Mouse (Mus musculus) testis, postnatal 10 days (tissue): ENCODE measurements around the gene Crtac1.
A peak's percentile ranks its signal among the peaks of the same experiment; 100 is the strongest.

Experiments
- DNase-seq: peaks from one replicate; pipeline ENCODE4 v3.0.0; 2021; ENCODE audit warnings: low spot score

Crtac1 gene

GRCm38 (mm10) chr19:42431485-42432190, at the start of gene Crtac1:
TSS of gene Crtac1 (minus strand) at chr19:42431783.
- peak; percentile 61 for DNase-seq

GRCm38 (mm10) chr19:42478303-42478702, 46.7 kb upstream of the Crtac1 start:
- DNase-seq = no peak

- no peak for DNase-seq
These were observed 46.2 kb upstream of the Crtac1 start for GRCm38 (mm10) chr19:42477769-42478168.

DNA sequence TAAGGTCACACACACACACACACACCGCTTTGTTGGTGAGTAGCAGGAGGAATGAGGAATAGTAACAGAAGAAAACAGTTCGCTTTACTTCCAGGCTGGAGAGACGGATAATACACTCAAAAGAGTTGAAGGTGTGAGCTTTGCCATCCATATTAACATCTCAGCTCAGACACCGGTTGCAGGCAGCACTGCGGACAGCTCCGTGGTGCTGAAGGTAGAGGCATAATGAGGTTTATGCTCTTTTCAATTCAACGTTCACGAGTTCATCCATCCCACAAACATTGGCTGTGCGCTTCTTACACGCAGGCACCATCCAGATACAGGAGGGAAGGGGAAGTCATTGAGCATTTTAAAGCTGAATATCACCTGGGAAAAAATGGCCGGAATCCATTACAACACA, 41.2 kb upstream of the Crtac1 start:
- DNase-seq = peak; percentile 47

DNA sequence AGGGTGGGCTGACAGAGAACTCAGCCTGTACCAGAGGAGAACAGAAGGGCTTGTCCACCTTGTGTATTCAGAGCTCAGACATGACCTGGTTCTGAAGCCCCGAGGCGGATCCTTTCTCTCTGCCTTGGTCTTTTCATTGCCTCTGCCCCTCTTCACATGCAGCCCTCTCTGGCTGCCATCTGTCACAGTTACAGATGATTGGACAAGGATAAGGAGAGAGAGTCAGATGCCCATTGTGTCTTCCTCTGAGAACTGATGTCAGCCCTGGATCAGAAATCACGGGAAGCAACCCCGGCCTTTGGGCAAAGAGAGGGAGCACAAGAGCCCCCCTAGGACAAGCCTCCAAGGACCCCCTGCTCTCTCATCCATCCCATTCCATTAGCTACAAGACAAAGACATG, 40.0 kb upstream of the Crtac1 start:
- DNase-seq = no peak

- DNase-seq = no peak
These were observed 30.3 kb upstream of the Crtac1 start for GRCm38 (mm10) chr19:42461851-42462250.

DNA sequence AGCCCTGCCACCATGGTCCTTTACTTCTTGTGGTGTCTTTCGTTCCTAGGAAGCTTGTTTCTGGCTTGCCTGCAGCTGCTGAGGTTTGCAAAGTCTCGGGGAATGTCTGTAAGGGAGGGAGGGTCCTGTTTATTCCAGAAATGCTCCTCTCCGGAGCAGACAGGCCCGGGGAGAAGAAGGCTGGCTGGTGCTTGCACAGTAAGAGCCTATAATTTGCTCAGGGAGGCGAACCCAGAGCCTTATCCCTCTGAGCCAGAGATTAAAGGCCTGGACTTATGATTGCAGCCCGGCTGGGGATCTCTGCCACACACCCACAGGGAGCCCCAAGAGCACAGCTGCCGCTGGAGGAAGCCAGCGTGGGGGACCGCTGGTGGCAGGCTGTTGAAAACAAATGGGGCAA, 29.8 kb upstream of the Crtac1 start:
- DNase-seq = no peak

DNA sequence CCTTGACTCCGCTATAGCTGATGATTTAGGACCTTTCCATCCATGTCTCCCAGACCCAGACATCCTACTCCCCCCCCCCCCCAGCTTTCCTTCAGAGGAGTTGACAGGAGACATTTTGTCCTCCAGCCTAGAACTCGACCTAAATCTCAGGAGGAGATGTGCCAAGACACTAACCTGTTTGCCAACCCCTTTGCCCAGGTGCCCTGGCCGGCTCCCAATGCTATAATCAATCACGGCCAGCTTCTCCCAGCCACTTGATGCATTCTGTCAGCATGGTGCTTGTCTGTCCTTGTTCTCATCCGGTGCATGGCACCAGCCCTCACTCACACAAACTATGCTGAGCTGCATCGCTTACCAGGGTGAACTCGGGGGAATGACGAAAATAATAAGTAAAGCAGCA, 27.9 kb upstream of the Crtac1 start:
- no peak for DNase-seq

DNA sequence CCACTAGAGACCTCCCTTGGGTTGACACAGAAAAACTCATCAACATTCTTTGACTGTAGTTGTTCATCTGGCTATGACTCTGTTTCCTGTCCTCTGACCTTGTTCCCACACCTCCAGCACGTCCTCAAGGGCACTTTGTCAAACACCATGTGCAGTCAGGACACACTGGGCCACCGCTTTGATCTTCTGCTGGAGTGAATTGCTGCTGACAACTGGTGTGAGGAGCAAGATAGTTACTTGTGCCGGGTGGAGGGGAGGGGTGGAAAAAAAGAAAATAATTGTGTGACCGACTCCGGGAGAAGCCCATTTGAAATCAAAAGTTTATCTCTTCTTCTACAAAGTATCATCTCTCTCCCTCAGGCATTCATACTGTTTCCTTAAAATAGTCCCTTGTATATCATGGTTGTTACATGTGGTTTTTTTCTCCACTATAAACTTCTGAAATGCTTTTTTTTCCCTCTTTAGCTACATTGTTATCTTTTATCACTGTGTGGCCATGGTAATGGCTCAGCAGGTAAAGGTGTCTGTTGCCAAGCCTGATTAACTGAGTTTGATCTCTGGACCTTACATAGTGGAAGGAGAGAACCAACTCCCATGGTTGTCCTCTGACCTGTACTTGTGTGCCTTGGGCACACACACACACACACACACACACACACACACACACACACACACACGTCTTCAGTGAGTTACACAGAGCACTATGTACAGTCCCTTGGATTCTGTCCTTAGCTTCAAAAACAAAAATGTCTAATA, 23.1 kb upstream of the Crtac1 start:
- no peak for DNase-seq

DNA sequence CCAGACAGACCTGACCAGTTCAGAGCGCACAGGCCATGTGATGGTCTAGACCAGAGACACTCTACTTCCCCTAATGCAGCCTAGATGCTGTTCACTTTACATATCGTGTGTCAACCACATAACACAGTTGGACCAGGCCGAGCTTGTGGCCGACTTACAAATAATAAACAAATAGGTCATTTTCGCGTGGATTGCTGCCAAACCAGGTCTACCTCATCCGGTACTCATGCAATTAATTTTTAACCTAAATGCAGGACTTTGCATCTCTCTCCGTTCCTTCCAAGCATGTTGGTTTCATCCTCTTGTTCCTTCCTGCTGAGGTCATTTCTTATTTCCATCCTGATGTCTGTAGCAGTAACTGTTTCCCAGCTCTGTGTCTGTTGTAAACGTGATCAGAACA, 22.4 kb upstream of the Crtac1 start:
- peak; percentile 38 for DNase-seq

DNA sequence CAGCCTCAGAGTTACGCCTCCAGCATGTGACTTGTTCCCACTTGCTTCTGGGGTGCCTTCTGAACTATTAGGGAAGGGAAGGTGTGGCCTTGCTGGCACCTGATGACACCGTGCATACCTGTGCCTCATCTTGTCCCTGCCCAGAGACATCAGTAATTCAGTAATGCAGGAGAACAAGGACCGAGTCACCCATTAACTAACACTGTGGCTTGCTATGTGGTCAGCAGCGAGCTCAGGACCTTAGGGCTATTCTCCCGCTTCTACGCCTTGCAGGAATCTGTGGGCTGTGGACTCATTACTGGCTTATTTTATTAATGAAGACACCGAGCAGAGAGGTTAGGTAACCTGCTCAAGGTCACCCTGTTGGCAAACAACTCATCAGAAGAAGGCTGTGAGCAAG, 21.0 kb upstream of the Crtac1 start:
- DNase-seq = no peak

GRCm38 (mm10) chr19:42448539-42448938, 17.0 kb upstream of the Crtac1 start:
- no peak for DNase-seq

GRCm38 (mm10) chr19:42443887-42444409, 12.4 kb upstream of the Crtac1 start:
- DNase-seq = no peak

DNA sequence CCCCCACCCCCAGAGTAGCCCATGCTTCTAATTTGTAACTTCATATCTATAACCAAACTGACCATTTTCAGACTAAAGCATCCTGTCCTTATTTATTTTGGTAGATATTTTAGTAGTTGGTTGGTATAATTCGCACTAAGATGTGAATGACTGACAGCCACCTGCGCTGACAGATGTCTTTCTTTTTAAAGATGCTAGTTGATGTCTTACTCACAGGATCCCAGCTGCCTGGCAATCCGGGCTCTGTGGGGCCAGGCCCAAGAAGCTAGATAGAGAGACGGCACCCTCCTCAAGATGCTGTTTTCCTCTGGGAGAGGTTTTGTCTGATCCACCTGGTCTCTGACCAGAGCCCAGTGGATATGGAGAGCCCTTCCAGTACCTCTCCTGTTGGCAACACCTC, 11.7 kb upstream of the Crtac1 start:
- no peak for DNase-seq

DNA sequence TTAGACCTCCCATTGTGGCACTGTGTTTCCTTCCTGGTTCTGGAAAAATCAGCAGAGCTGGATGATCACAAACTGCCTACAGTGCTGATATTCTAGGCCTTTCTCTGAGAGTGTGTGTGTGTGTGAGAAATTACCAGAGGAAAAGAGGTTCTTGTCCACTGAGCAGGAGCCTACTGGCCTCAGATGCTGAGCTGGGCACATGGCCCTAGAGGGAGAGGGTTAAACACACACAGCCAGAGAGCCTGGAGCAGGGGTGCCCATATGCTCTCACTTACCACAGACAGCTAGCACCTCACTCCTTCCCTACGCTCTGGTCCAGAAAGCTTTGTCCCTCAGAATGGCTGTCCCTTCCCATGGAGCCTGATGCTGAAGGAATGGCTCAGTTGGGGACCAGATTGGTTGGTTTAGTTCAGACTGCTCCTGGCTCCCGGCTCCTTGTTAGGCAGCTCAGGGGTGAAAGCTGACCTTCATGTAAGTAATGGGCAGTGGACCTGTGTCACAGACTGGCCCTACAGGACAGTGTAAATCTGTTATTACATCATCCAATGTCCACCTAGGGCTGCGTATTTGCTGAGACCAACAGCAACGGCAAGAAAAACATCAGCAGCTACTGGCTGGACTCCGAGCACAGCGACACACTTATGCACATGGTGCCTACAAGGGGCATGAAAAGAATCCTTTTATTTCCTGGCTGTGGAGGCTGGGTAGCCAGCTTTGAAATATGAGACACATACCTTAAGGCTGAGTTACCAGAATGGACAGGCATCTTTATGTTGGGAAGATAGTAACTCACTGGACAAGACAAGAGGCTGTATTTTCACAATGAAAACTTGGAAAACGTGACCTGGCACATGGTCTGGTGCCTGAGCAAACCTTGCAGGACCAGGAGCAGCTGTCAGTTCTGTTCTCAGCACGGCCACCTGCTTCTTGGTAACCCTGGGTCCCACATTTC, 10.9 kb upstream of the Crtac1 start:
- DNase-seq = no peak

DNA sequence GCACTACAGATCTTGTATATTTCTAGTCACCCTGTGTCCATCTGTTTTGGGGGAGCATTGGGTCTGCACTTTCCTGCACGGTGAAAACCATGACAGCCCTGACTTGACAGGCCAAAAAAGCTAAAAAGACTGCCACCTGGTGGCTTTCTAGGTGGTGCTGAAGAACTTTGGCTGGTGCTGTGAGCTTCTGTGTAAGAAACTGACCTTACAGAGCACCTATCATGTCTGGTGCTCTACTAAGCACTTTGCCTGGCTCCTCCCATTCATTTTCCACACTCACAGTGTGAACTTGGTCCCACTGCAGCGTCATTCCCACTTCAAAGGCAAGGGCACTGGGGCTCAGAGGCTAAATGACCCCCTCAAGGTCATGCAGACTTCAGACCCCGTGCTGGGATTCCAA, 8.5 kb upstream of the Crtac1 start:
- no peak for DNase-seq

DNA sequence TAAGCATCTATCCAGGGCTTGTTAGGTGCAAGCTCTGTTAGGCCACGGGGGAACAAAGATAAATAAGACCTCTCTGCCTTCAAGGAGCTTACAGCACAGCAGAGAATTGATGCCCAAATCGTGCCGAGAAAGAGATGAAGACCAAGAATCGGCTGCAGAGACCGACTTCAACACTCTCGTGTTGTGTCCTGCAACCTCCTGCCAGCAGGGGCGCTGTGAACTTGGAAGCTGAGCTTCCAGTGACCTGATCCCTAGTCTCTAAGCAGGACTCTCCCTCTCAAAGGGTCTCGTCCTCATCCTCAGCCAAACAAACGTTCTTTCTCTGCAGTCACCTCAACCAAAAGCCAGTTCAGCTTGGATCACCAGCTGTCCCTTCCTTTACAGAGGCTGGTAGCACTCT, 7.8 kb upstream of the Crtac1 start:
- DNase-seq = peak; percentile 60

DNA sequence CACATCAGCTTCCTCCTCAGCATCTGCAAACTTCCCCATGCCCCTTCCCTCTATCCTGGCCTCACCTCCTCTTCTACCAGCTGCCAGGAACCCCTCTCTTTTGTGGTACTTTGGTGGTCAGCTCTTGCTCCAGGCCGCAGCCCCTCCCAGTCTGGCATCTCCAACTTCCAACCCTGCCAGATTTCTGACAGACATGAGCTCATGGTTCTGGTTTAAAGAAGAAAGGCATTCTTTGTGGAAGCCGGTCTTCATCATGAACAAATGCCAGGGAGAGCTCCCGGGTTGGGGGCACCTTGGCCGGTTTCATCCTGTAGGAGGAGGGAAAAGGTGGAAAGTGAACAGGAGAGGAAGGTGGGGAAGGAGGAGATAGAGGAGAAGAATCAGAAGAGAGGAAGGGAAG, 4.0 kb upstream of the Crtac1 start:
- DNase-seq = no peak

DNA sequence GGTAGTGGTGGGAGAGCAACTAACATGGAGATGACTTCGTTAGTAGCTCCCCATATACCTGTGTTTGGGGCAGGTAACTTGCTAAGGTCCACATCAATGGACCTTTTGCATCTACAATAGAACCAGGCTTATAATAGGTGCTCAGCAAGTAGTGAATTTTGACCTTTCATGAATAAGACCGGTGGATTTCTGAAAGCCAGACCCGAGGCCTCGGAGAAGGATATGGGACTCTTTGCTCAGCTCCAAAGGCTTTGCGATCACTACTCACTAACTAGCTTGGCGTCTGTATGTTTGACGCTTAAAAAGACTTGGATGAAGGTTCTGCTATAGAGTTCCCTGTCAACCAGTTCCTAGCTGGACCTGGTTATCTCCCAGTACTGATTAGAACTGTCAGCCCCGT, 1.2 kb upstream of the Crtac1 start:
- DNase-seq = no peak

- peak; percentile 51 for DNase-seq
These were observed 608 bp upstream of the Crtac1 start for GRCm38 (mm10) chr19:42432191-42432590.

GRCm38 (mm10) chr19:42430981-42431380, 602 bp downstream of the Crtac1 start:
- DNase-seq = peak; percentile 53

DNA sequence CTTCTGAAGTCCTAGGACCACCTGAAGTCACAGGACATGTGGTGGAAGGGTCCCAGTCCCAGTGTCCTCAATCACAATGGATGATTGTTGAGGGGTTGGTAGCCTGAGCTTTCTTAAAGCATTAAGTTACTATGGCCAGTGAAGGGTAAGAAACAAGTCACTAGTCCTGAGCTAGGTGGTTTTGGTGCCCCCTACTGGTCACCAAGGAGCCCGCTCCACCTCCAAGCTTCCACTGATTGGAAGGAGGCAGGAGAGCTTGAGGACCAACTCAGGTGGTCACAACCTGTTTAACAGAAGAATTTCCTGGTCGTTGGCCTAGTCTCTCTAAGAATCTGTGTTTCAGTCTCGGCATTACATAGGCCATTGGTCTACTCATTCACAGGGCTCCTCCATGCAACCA, 2.2 kb downstream of the Crtac1 start:
- peak; percentile 69 for DNase-seq
